In the genomic region with DNA sequence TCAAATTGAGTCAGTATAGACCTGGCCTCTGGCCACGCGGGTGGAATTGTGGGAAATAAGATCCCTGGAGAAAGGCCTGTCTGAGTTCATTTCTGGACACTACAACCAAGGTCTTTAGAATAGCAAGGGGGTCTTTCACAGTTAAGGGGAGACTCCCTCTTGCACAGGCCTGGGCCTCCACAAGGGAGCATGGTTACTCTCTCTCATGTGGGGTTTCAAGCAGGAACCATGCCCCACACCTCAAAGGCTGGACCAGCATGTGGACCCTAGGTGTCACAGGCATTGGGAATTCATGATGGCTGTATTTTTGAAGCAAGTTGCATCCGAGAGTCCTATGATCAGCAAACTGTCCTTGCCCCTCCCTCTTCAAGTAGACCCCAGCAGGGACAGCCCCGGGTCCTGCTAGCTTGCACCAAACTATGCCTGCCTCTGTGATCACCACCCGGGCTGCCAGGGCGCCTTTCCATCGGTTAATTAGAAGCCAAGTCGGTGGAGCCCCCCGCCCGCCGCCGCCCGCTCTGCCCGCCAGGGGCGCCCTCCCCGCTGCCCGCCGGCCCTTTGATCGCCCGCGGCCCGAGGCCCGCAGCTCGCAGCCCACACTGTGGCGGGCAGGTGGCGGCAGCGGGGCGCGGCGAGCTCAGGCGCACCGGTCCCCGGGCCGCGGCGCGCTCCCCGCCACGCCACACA, we compare ENCODE assay signal across 8 mouse cellular contexts.
DNase-seq lines count a peak whose midpoint lies in the region; ATAC-seq and TF ChIP-seq lines count a peak whose summit lies in the region.

No protein-coding gene starts in this region.

- peaks cover 66% of the 10 kb centered on the region for H3K27me3 ChIP-seq in heart, embryonic 12.5 days (replicated peaks)
- peaks cover 15% of the 10 kb centered on the region for H3K27me3 ChIP-seq in forebrain, postnatal 0 days (ENCODE audit: insufficient read depth, low read length)
- H3K27me3 ChIP-seq in midbrain, embryonic 15.5 days (replicated peaks), result peaks cover 5% of the 10 kb centered on the region; the same call in 1 of the 2 replicates

- no peak for DNase-seq in heart, postnatal 36 days
- peak; percentile 61 for DNase-seq in ZHBTc4 (ENCODE audit: low read depth, low spot score)
- DNase-seq in forebrain, postnatal 0 days, result peak; percentile 56
- DNase-seq in kidney, postnatal 25 days, result peak; percentile 16 to 50
- DNase-seq in frontal cortex, postnatal 25 days (ENCODE audit: low spot score in 2 of 2), result no peak
- no peak for DNase-seq in cerebellum, adult 9-10 months

- 7% methylated on average over 37 of the region's 39 CpGs for WGBS in heart, embryonic 12.5 days
- 6% methylated on average over 39 of the region's 39 CpGs for WGBS in forebrain, postnatal 0 days
- whole genome bisulfite sequencing in midbrain, embryonic 15.5 days, result 5% methylated on average over 39 of the region's 39 CpGs

- peak overlapping the region; percentile 30 for H3K4me3 ChIP-seq in heart, embryonic 12.5 days
- peak overlapping the region; percentile 27 for H3K4me3 ChIP-seq in forebrain, postnatal 0 days (ENCODE audit: low read depth, low read length)
- peak overlapping the region; percentile 26 for H3K4me3 ChIP-seq in midbrain, embryonic 15.5 days

- peak overlapping the region; percentile 66 for H3K4me2 ChIP-seq in heart, embryonic 12.5 days
- peak overlapping the region; percentile 51 for H3K4me2 ChIP-seq in forebrain, postnatal 0 days (ENCODE audit: low read depth)
- H3K4me2 ChIP-seq in midbrain, embryonic 15.5 days, result peak overlapping the region; percentile 55

- intact Hi-C loops in heart, postnatal 36 days (cut with DNase I), result no loop called here

- H3K9ac ChIP-seq in heart, embryonic 12.5 days, result no peak overlapping the region; the same call in 1 of the 2 replicates
- 0 out of 2 replicates have a peak overlapping the region, but pooled peaks have one; percentile 18 for H3K9ac ChIP-seq in forebrain, postnatal 0 days
- H3K9ac ChIP-seq in midbrain, embryonic 15.5 days, result peak overlapping the region; percentile 18; the same call in 1 of the 2 replicates

- no peaks in the 10 kb centered on the region for H3K4me1 ChIP-seq in heart, embryonic 12.5 days (replicated peaks)
- no peaks in the 10 kb centered on the region for H3K4me1 ChIP-seq in forebrain, postnatal 0 days (ENCODE audit: insufficient read depth)
- H3K4me1 ChIP-seq in midbrain, embryonic 15.5 days, result peaks cover 15% of the 10 kb centered on the region

- TF ChIP-seq CTCF in forebrain, postnatal 0 days (IDR thresholded peaks at IDR 0.05; ENCODE audit: low read depth), result no peak; the same call in 1 of the 2 replicates

- peak; percentile 51; the same call in 1 of the 2 replicates for ATAC-seq in heart, embryonic 12.5 days (ENCODE audit: insufficient number of reproducible peaks, low FRiP score)
- peak; percentile 66 for ATAC-seq in forebrain, postnatal 0 days
- ATAC-seq in midbrain, embryonic 15.5 days (replicated peaks), result peak; percentile 63

- H3K27ac ChIP-seq in heart, embryonic 12.5 days (ENCODE audit: poor library complexity, severe bottlenecking), result no peak overlapping the region
- H3K27ac ChIP-seq in forebrain, postnatal 0 days (ENCODE audit: low read depth, low read length), result no peak overlapping the region
- H3K27ac ChIP-seq in midbrain, embryonic 15.5 days, result peak overlapping the region; percentile 47

- H3K9me3 ChIP-seq in heart, embryonic 12.5 days (replicated peaks), result no peaks in the 10 kb centered on the region
- H3K9me3 ChIP-seq in forebrain, postnatal 0 days (ENCODE audit: low read length), result no peaks in the 10 kb centered on the region
- no peaks in the 10 kb centered on the region for H3K9me3 ChIP-seq in midbrain, embryonic 15.5 days

- H3K36me3 ChIP-seq in heart, embryonic 12.5 days, result no peaks in the 10 kb centered on the region
- no peaks in the 10 kb centered on the region for H3K36me3 ChIP-seq in forebrain, postnatal 0 days (ENCODE audit: insufficient read depth)
- H3K36me3 ChIP-seq in midbrain, embryonic 15.5 days (replicated peaks), result no peaks in the 10 kb centered on the region

Comparison
In these comparisons a context has a peak if more than half of its experiments do, and no peak if none do; other contexts are left out.
1. DNase-seq: peak in ZHBTc4 (single experiment), forebrain, postnatal 0 days (single experiment) and kidney, postnatal 25 days (2 of 2); none in heart, postnatal 36 days (0 of 2), frontal cortex, postnatal 25 days (0 of 2) and cerebellum, adult 9-10 months (single experiment).
2. Peak in every context shown above with its lines, with median percentiles within 50 percentile points of each other: ATAC-seq, H3K4me2 ChIP-seq and H3K4me3 ChIP-seq.